Mouse (Mus musculus): ENCODE results near the gene Gpam. TPM values are rescaled to one million over a fixed set of nuclear protein-coding genes. Genes with fewer than 3 reads are reported as not detected.

Gene Gpam
- polyA plus RNA-seq, 1 experiment from 2014 or later: 19.0 TPM

GRCm38 (mm10) chr19:55136693-55137427, 9.8 kb upstream of the Gpam start:
- no peaks in the 10 kb centered on the region for H3K9me3 ChIP-seq (replicated peaks)
- peak; percentile 73 for ATAC-seq (replicated peaks; ENCODE audit: low FRiP score)

GRCm38 (mm10) chr19:55135918-55136317, 8.9 kb upstream of the Gpam start:
- 85% methylated on average over 3 of the region's 3 CpGs for WGBS
- Histone ChIP-seq H3K36me3 (no peaks in the 10 kb centered on the region), H3K27me3 (no peaks in the 10 kb centered on the region), H3K9ac (no peak overlapping the region), H3K4me3 (replicated peaks) (no peak overlapping the region), H3K27ac (no peak overlapping the region), H3K4me1 (peaks cover 27% of the 10 kb centered on the region), H3K4me2 (no peak overlapping the region), H3K9me3 (replicated peaks) (no peaks in the 10 kb centered on the region)
- no peak for ATAC-seq (replicated peaks; ENCODE audit: low FRiP score)

More at GRCm38 (mm10) chr19:55136693-55137427, 9.8 kb upstream of the Gpam start:
- peaks cover 27% of the 10 kb centered on the region for H3K4me1 ChIP-seq
- H3K27ac ChIP-seq: peak overlapping the region; percentile 38
- WGBS: 46% methylated on average over 4 of the region's 4 CpGs
- no peaks in the 10 kb centered on the region for H3K27me3 ChIP-seq
- H3K9ac ChIP-seq: no peak overlapping the region
- no peak overlapping the region for H3K4me3 ChIP-seq (replicated peaks)
- H3K36me3 ChIP-seq: no peaks in the 10 kb centered on the region
- H3K4me2 ChIP-seq: no peak overlapping the region

GRCm38 (mm10) chr19:55134521-55134920, 7.5 kb upstream of the Gpam start:
- ATAC-seq (replicated peaks; ENCODE audit: low FRiP score): no peak
- H3K27ac ChIP-seq: no peak overlapping the region
- whole genome bisulfite sequencing: 56% methylated on average over 9 of the region's 9 CpGs
- H3K4me2 ChIP-seq: no peak overlapping the region
- no peak overlapping the region for H3K9ac ChIP-seq
- H3K4me3 ChIP-seq (replicated peaks): no peak overlapping the region
- H3K36me3 ChIP-seq: no peaks in the 10 kb centered on the region
- H3K4me1 ChIP-seq: peaks cover 27% of the 10 kb centered on the region
- no peaks in the 10 kb centered on the region for H3K27me3 ChIP-seq
- H3K9me3 ChIP-seq (replicated peaks): no peaks in the 10 kb centered on the region

- Histone ChIP-seq H3K27me3 (no peaks in the 10 kb centered on the region), H3K4me3 (replicated peaks) (no peak overlapping the region), H3K9ac (no peak overlapping the region), H3K4me2 (no peak overlapping the region), H3K27ac (no peak overlapping the region), H3K9me3 (replicated peaks) (no peaks in the 10 kb centered on the region), H3K4me1 (peaks cover 14% of the 10 kb centered on the region), H3K36me3 (no peaks in the 10 kb centered on the region)
- ATAC-seq (replicated peaks; ENCODE audit: low FRiP score): no peak
- WGBS: 86% methylated on average over 3 of the region's 3 CpGs
Measured at GRCm38 (mm10) chr19:55132476-55132875, 5.4 kb upstream of the Gpam start.

GRCm38 (mm10) chr19:55131747-55132146, 4.7 kb upstream of the Gpam start:
- H3K27me3 ChIP-seq: no peaks in the 10 kb centered on the region
- no peak overlapping the region for H3K4me2 ChIP-seq
- H3K9ac ChIP-seq: no peak overlapping the region
- peaks cover 14% of the 10 kb centered on the region for H3K4me1 ChIP-seq
- H3K36me3 ChIP-seq: no peaks in the 10 kb centered on the region
- no peak for ATAC-seq (replicated peaks; ENCODE audit: low FRiP score)
- H3K9me3 ChIP-seq (replicated peaks): no peaks in the 10 kb centered on the region
- 50% methylated on average over 1 of the region's 1 CpGs for WGBS
- no peak overlapping the region for H3K27ac ChIP-seq
- H3K4me3 ChIP-seq (replicated peaks): no peak overlapping the region

- H3K4me2 ChIP-seq: no peak overlapping the region
- H3K27me3 ChIP-seq: no peaks in the 10 kb centered on the region
- H3K4me3 ChIP-seq (replicated peaks): no peak overlapping the region
- H3K9ac ChIP-seq: no peak overlapping the region
- H3K36me3 ChIP-seq: no peaks in the 10 kb centered on the region
- H3K4me1 ChIP-seq: peaks cover 25% of the 10 kb centered on the region
- no peak overlapping the region for H3K27ac ChIP-seq
- H3K9me3 ChIP-seq (replicated peaks): no peaks in the 10 kb centered on the region
- 94% methylated on average over 1 of the region's 1 CpGs for WGBS
- ATAC-seq (replicated peaks; ENCODE audit: low FRiP score): no peak
Measured at GRCm38 (mm10) chr19:55128469-55128868, 1.4 kb upstream of the Gpam start.

- Histone ChIP-seq H3K4me3 (replicated peaks) (no peak overlapping the region), H3K9ac (no peak overlapping the region), H3K4me1 (peaks cover 51% of the 10 kb centered on the region), H3K27ac (no peak overlapping the region), H3K36me3 (no peaks in the 10 kb centered on the region), H3K27me3 (no peaks in the 10 kb centered on the region), H3K4me2 (peak overlapping the region; percentile 22; the same call in 1 of the 2 replicates), H3K9me3 (replicated peaks) (no peaks in the 10 kb centered on the region)
- no peak for ATAC-seq (replicated peaks; ENCODE audit: low FRiP score)
- WGBS: 79% methylated on average over 3 of the region's 3 CpGs
Measured at GRCm38 (mm10) chr19:55125456-55125855, 1.6 kb downstream of the Gpam start.

- Histone ChIP-seq H3K4me1 (peaks cover 61% of the 10 kb centered on the region), H3K27ac (peak overlapping the region; percentile 52; the same call in 1 of the 2 replicates), H3K4me2 (no peak overlapping the region), H3K9me3 (replicated peaks) (no peaks in the 10 kb centered on the region), H3K36me3 (no peaks in the 10 kb centered on the region), H3K27me3 (no peaks in the 10 kb centered on the region), H3K4me3 (replicated peaks) (no peak overlapping the region), H3K9ac (no peak overlapping the region)
- WGBS: 52% methylated on average over 11 of the region's 11 CpGs
- no peak for ATAC-seq (replicated peaks; ENCODE audit: low FRiP score)
Measured at GRCm38 (mm10) chr19:55123001-55123536, 4.0 kb downstream of the Gpam start.

- Histone ChIP-seq H3K4me3 (replicated peaks) (no peak overlapping the region), H3K4me1 (peaks cover 60% of the 10 kb centered on the region), H3K9me3 (replicated peaks) (no peaks in the 10 kb centered on the region), H3K9ac (no peak overlapping the region), H3K4me2 (no peak overlapping the region), H3K36me3 (no peaks in the 10 kb centered on the region), H3K27ac (no peak overlapping the region), H3K27me3 (no peaks in the 10 kb centered on the region)
- WGBS: 82% methylated on average over 4 of the region's 4 CpGs
- no peak for ATAC-seq (replicated peaks; ENCODE audit: low FRiP score)
Measured at GRCm38 (mm10) chr19:55122351-55122980, 4.6 kb downstream of the Gpam start.

GRCm38 (mm10) chr19:55121836-55122235, 5.2 kb downstream of the Gpam start:
- no peak overlapping the region for H3K27ac ChIP-seq
- ATAC-seq (replicated peaks; ENCODE audit: low FRiP score): no peak
- WGBS: 43% methylated on average over 6 of the region's 6 CpGs
- no peak overlapping the region for H3K9ac ChIP-seq
- H3K4me1 ChIP-seq: peaks cover 54% of the 10 kb centered on the region
- H3K36me3 ChIP-seq: no peaks in the 10 kb centered on the region
- H3K27me3 ChIP-seq: no peaks in the 10 kb centered on the region
- H3K4me3 ChIP-seq (replicated peaks): no peak overlapping the region
- H3K9me3 ChIP-seq (replicated peaks): no peaks in the 10 kb centered on the region
- H3K4me2 ChIP-seq: no peak overlapping the region

GRCm38 (mm10) chr19:55120518-55121244, 6.4 kb downstream of the Gpam start:
- 64% methylated on average over 11 of the region's 11 CpGs for WGBS
- no peak for ATAC-seq (replicated peaks; ENCODE audit: low FRiP score)

GRCm38 (mm10) chr19:55119541-55119940, 7.5 kb downstream of the Gpam start:
- WGBS: 57% methylated on average over 2 of the region's 2 CpGs
- H3K4me2 ChIP-seq: no peak overlapping the region
- no peak overlapping the region for H3K9ac ChIP-seq
- peaks cover 43% of the 10 kb centered on the region for H3K4me1 ChIP-seq
- H3K4me3 ChIP-seq (replicated peaks): no peak overlapping the region
- no peaks in the 10 kb centered on the region for H3K27me3 ChIP-seq
- ATAC-seq (replicated peaks; ENCODE audit: low FRiP score): no peak
- no peaks in the 10 kb centered on the region for H3K36me3 ChIP-seq
- H3K9me3 ChIP-seq (replicated peaks): no peaks in the 10 kb centered on the region
- peak overlapping the region; percentile 58 for H3K27ac ChIP-seq

More at GRCm38 (mm10) chr19:55120518-55121244, 6.4 kb downstream of the Gpam start:
- H3K27ac ChIP-seq: no peak overlapping the region
- H3K4me2 ChIP-seq: no peak overlapping the region
- no peaks in the 10 kb centered on the region for H3K36me3 ChIP-seq
- no peak overlapping the region for H3K9ac ChIP-seq
- H3K4me1 ChIP-seq: peaks cover 46% of the 10 kb centered on the region
- no peaks in the 10 kb centered on the region for H3K9me3 ChIP-seq (replicated peaks)
- H3K27me3 ChIP-seq: no peaks in the 10 kb centered on the region
- H3K4me3 ChIP-seq (replicated peaks): no peak overlapping the region

Data from kidney, embryonic 15.5 days (tissue).